Mouse (Mus musculus) C2C12 (cell line): ENCODE data around the gene Dock1.

Source experiments
- CTCF ChIP-seq: IDR thresholded peaks from one replicate; pipeline ENCODE4 v1.5.1; 2011; ENCODE audit not compliant: control insufficient read depth, insufficient read depth, insufficient read length
- MAX ChIP-seq: IDR thresholded peaks from one replicate; pipeline ENCODE4 v1.6.1; 2011; ENCODE audit warnings: mild to moderate bottlenecking, control low read depth
- MYOD1 ChIP-seq: IDR thresholded peaks from one replicate; pipeline ENCODE4 v1.6.1; 2011; ENCODE audit warnings: low read depth; ENCODE audit not compliant: control insufficient read depth, insufficient read length
- USF1 ChIP-seq: IDR thresholded peaks from one replicate; pipeline ENCODE4 v1.6.1; 2011; ENCODE audit warnings: low read depth, mild to moderate bottlenecking, control low read depth, moderate library complexity

DNA sequence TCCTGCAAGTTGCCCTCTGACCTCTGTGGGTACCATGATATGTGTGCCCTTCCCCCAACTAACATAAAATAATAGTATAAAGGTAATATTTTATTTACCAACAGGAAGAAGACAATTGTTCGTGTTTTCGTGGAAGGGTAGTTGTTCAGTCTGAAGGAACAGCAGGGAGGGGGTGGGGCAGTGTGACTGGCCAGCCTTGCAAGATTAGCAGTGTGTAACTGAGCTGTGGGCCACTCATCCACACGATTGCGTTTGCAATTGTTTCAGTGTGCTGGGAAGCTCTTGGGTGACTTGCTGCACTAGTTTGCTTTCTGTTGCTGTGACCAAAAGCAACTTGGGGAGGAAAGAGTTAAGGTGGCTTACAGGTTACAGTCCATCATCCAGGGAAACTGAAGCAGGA, 7.4 kb downstream of the Dock1 start:
- TF ChIP-seq CTCF (no peak), USF1 (no peak), MAX (no peak), MYOD1 (no peak)
